Mouse (Mus musculus) midbrain, postnatal 0 days (tissue): ENCODE results near the gene Arf6. TPM values are rescaled to one million over a fixed set of nuclear protein-coding genes. Genes with fewer than 3 reads are reported as not detected.

Experiments
- ATAC-seq: fragments of 200-750 bp; cut with Nextera tagmentation; 2 replicates; pipeline ENCODE4 v1.8.0; 2017; ENCODE audit warnings: moderate number of reproducible peaks, mild to moderate bottlenecking, moderate TSS enrichment, moderate library complexity; ENCODE audit not compliant: low FRiP score
- DNase-seq: peaks from one replicate; pipeline ENCODE4 v3.0.0-alpha.2; 2015; ENCODE audit warnings: low spot score
- H3K27ac ChIP-seq: fragments of 300-500 bp; sonication (generic); 2 replicates; pipeline ENCODE4 v1.5.1; 2014; ENCODE audit warnings: low read depth, mild to moderate bottlenecking, low read length, mixed read lengths
- H3K27me3 ChIP-seq: fragments of 300-500 bp; sonication (generic); 2 replicates; pipeline ENCODE4 v1.6.1; 2014; ENCODE audit warnings: low read length, control low read depth, mixed read lengths; ENCODE audit not compliant: insufficient read depth
- H3K36me3 ChIP-seq: fragments of 300-500 bp; sonication (generic); 2 replicates; pipeline ENCODE4 v1.6.1; 2014; ENCODE audit warnings: low read length, control low read depth, mixed read lengths; ENCODE audit not compliant: insufficient read depth
- H3K4me1 ChIP-seq: fragments of 300-500 bp; sonication (generic); 2 replicates; pipeline ENCODE4 v1.6.1; 2014; ENCODE audit warnings: mild to moderate bottlenecking, control low read depth, antibody characterized with exemption, low read length, mixed read lengths; ENCODE audit not compliant: insufficient read depth
- H3K4me2 ChIP-seq: fragments of 300-500 bp; sonication (generic); 2 replicates; pipeline ENCODE4 v1.6.1; 2014; ENCODE audit warnings: low read depth, mild to moderate bottlenecking, low read length, mixed read lengths; ENCODE audit not compliant: poor library complexity, severe bottlenecking
- H3K4me3 ChIP-seq: fragments of 300-500 bp; sonication (generic); 2 replicates; pipeline ENCODE4 v1.5.1; 2014; ENCODE audit warnings: low read depth, mild to moderate bottlenecking, low read length, moderate library complexity
- H3K9ac ChIP-seq: fragments of 300-500 bp; sonication (generic); replicated peaks from 2 replicates; pipeline ENCODE4 v1.6.1; 2014; ENCODE audit warnings: mild to moderate bottlenecking, low read length, moderate library complexity, mixed read lengths; ENCODE audit not compliant: poor library complexity, severe bottlenecking
- H3K9me3 ChIP-seq: fragments of 300-500 bp; sonication (generic); 2 replicates; pipeline ENCODE4 v1.6.1; 2016; ENCODE audit warnings: low read length, control low read depth
- CTCF ChIP-seq: IDR thresholded peaks from 2 replicates; pipeline ENCODE4 v1.5.1; 2016; ENCODE audit warnings: antibody characterized with exemption, mild to moderate bottlenecking
- WGBS: fragments of 180-500 bp; shearing (Covaris S2); extraction: QIAGEN DNeasy Blood & Tissue Kit; methylation state at CpG from one replicate; pipeline ENCODE4 v1.1.7; 2014; 5-methylcytosine and 5-hydroxymethylcytosine counted together
- polyA plus RNA-seq: library from polyadenylated mRNA; unstranded; fragments of >200 nt; fragmentation: Nextera tagmentation; extraction: Ambion mirVana; gene quantifications from 2 replicates; pipeline ENCODE4 v1.2.1, GENCODE M21; 2015
- total RNA-seq: library from RNA; depleted of rRNA; stranded (reverse); fragments of >200 nt; gene quantifications from 2 replicates; pipeline ENCODE4 v1.2.3, GENCODE M21; 2014

Arf6 gene
- total and polyA plus RNA-seq, 2 experiments from 2014 or later = 42.0 to 122 TPM

GRCm38 (mm10) chr12:69416793-69417192, 44.8 kb downstream of the Arf6 start:
- Histone ChIP-seq H3K4me1 (no peaks in the 10 kb centered on the region), H3K27ac (no peak overlapping the region), H3K4me3 (no peak overlapping the region), H3K9ac (no peak overlapping the region), H3K9me3 (no peaks in the 10 kb centered on the region), H3K36me3 (no peaks in the 10 kb centered on the region), H3K27me3 (no peaks in the 10 kb centered on the region), H3K4me2 (no peak overlapping the region)
- 79% methylated on average over 7 of the region's 7 CpGs for WGBS
- no peak for ATAC-seq
- DNase-seq = no peak
- TF ChIP-seq CTCF = no peak

DNA sequence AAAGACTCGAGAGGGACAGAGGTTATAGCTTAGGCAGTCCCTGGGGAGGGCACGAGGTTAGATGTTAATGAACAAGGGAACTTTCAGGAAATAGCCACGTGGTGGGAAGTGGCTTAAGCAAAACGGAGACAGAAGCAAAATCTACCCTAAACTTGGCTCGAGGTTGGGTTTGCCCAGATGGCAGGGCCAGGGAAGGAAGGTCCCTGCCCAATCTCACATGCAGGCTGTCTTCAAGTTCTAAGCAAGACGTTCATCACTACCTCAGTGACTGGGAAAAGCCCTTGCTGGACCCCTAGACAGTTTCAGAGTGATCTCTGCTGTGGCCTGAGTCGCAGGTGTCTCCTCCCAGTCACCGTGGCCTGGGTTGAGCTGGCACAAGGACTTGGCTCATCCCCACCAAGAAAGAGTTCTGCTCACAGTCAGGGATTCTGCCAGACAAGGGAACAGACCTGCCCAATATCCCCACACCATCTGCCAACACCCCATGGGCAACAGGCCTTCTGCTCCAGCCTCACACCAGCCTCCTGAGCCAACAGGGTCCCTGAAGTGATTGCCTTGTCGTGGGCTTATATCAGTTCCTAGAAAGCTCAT, 45.8 kb downstream of the Arf6 start:
- H3K9me3 ChIP-seq = no peaks in the 10 kb centered on the region
- H3K4me3 ChIP-seq = no peak overlapping the region
- H3K36me3 ChIP-seq = no peaks in the 10 kb centered on the region
- 64% methylated on average over 9 of the region's 9 CpGs for WGBS
- no peak overlapping the region for H3K27ac ChIP-seq
- no peak for ATAC-seq
- no peak overlapping the region for H3K9ac ChIP-seq
- TF ChIP-seq CTCF = no peak
- H3K4me2 ChIP-seq = no peak overlapping the region
- DNase-seq = peak; percentile 70
- H3K27me3 ChIP-seq = no peaks in the 10 kb centered on the region
- no peaks in the 10 kb centered on the region for H3K4me1 ChIP-seq

DNA sequence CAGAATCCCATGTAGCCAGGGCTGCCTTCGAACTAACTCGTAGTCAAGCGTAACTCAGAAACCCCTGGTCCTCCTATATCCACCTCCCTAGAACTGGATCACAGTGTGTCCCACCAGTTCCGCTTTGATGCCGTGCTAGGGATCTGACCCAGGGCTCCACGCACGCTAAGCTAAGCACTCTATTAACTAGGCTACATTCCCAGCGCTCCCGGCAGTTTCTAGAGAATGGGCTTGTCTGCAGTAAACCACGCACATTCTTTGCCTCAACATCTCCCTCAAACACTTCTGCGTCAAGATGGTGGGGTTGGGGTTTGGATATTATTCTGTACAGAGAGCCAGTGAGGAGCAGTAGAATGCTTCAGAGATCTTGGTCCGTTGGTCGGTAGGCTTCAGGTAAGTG, 46.7 kb downstream of the Arf6 start:
- H3K36me3 ChIP-seq = no peaks in the 10 kb centered on the region
- H3K4me3 ChIP-seq = no peak overlapping the region
- no peak overlapping the region for H3K4me2 ChIP-seq
- H3K4me1 ChIP-seq = no peaks in the 10 kb centered on the region
- ATAC-seq (no peak), DNase-seq (no peak)
- H3K9me3 ChIP-seq = no peaks in the 10 kb centered on the region
- H3K27me3 ChIP-seq = no peaks in the 10 kb centered on the region
- TF ChIP-seq CTCF = no peak
- 91% methylated on average over 13 of the region's 13 CpGs for WGBS
- no peak overlapping the region for H3K27ac ChIP-seq
- no peak overlapping the region for H3K9ac ChIP-seq

- Histone ChIP-seq H3K27ac (no peak overlapping the region), H3K4me1 (no peaks in the 10 kb centered on the region), H3K9ac (no peak overlapping the region), H3K4me3 (no peak overlapping the region), H3K4me2 (no peak overlapping the region), H3K27me3 (no peaks in the 10 kb centered on the region), H3K36me3 (no peaks in the 10 kb centered on the region), H3K9me3 (no peaks in the 10 kb centered on the region)
- no peak for TF ChIP-seq CTCF
- DNase-seq = peak; percentile 42
- no peak for ATAC-seq
- WGBS = 86% methylated on average over 14 of the region's 14 CpGs
These were observed 47.2 kb downstream of the Arf6 start for GRCm38 (mm10) chr12:69419017-69419605.

- no peak overlapping the region for H3K4me2 ChIP-seq
- TF ChIP-seq CTCF = no peak
- 94% methylated on average over 4 of the region's 4 CpGs for WGBS
- no peak overlapping the region for H3K27ac ChIP-seq
- H3K27me3 ChIP-seq = no peaks in the 10 kb centered on the region
- no peak overlapping the region for H3K9ac ChIP-seq
- H3K9me3 ChIP-seq = no peaks in the 10 kb centered on the region
- no peak for DNase-seq
- no peak for ATAC-seq
- H3K4me1 ChIP-seq = no peaks in the 10 kb centered on the region
- H3K36me3 ChIP-seq = no peaks in the 10 kb centered on the region
- no peak overlapping the region for H3K4me3 ChIP-seq
These were observed 47.7 kb downstream of the Arf6 start for GRCm38 (mm10) chr12:69419606-69420005.

GRCm38 (mm10) chr12:69420716-69421115, 48.8 kb downstream of the Arf6 start:
- Histone ChIP-seq H3K9ac (no peak overlapping the region), H3K4me2 (no peak overlapping the region), H3K27ac (no peak overlapping the region), H3K27me3 (no peaks in the 10 kb centered on the region), H3K36me3 (no peaks in the 10 kb centered on the region), H3K9me3 (no peaks in the 10 kb centered on the region), H3K4me3 (no peak overlapping the region), H3K4me1 (no peaks in the 10 kb centered on the region)
- no peak for DNase-seq
- ATAC-seq = no peak
- no peak for TF ChIP-seq CTCF
- WGBS = 80% methylated on average over 3 of the region's 3 CpGs
